Mouse (Mus musculus) adrenal gland, adult (tissue): ENCODE results near the gene Ap4b1.

Experiments
- DNase-seq, 2 experiments: peaks; one replicate each; pipeline ENCODE4 v3.0.0; 2022 to 2023; ENCODE audit warnings: low spot score in 1 of 2; ENCODE audit not compliant: inconsistent age in 2 of 2

The Ap4b1 gene

GRCm38 (mm10) chr3:103852565-103853299, 43.4 kb downstream of the Ap4b1 start:
- peak; percentile 18 to 74 for DNase-seq

GRCm38 (mm10) chr3:103853804-103854203, 44.5 kb downstream of the Ap4b1 start:
- DNase-seq = no peak

GRCm38 (mm10) chr3:103857036-103857805, 47.9 kb downstream of the Ap4b1 start:
- no peak for DNase-seq

DNA sequence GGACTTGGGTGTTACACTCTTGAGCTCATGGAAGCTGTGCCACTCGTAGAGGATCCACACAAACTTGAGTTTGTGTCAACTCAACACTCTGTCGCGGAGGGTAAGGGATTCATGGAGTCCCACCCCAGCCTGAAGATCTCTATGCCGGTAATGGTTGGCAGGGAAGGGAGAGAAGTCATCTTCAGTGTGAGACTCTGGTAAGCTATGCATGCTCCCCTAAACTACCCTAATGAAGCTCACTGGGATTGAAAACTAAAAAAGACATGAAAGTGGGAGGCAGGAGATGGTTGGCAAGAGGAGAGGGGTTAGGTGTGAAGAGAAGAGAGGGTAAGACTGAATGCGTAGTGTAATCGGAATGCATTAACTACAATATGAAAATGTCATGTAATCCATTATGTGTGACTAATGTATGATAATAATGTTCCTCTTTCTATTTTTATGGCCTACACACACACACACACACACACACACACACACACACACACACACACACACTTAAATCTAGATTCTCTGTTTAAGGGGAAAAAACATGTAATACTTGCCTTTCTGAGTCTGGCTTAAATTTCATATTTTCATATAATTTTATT, 48.8 kb downstream of the Ap4b1 start:
- no peak for DNase-seq

- peak; percentile 11 to 27 for DNase-seq
Measured at GRCm38 (mm10) chr3:103858881-103859801, 49.8 kb downstream of the Ap4b1 start, which contains the start of gene Ptpn22. Gene Ptpn22 (plus strand): TSS chr3:103859795.

GRCm38 (mm10) chr3:103859851-103860391, 50.6 kb downstream of the Ap4b1 start:
- peak; percentile 18 to 45 for DNase-seq

GRCm38 (mm10) chr3:103862721-103863220, 53.5 kb downstream of the Ap4b1 start:
- no peak for DNase-seq

DNA sequence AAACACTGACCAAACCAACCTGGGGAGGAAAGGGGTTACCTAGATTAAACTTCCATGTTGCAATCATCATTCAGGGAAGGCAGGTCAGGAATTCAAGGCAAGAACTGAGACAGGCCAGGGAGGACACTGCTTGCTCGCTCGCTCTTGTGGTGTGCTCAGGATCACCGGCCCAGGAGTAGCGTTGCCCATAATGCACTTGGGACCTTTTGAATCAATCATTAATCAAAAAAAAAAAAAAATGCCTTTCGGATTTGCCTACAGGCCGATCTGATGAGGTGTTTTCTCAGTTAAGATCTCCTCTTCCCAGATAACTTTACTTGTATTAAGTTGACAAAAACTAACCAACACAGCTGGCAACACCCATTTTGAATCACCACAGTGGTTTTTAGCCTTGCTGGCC, 54.9 kb downstream of the Ap4b1 start:
- no peak for DNase-seq

DNA sequence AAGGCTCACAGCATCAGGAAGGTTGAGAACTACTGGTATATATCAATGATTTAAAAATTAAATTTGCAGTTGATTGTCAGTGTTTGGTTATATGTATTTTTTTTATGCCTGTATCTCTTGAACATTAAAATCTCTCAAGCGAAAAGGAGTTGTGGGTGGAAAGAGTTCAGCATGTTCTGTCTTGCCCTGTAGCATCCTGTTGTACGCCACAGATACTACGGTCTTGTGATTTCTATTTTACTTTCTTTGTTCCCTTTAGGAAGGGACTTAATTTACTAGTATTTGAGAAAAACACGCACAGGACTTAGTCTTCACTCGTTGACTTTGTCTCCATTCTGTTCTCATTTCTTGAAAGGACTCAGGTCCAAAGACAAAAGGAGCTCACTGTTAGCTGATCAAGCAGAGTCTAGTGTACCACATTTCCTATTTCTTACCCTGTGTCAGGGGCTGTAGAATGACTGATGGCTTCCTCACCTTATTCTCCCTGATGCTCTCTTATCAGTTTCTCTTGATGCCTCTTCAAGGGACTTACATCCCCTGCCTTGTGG, 58.2 kb downstream of the Ap4b1 start:
- no peak for DNase-seq

DNA sequence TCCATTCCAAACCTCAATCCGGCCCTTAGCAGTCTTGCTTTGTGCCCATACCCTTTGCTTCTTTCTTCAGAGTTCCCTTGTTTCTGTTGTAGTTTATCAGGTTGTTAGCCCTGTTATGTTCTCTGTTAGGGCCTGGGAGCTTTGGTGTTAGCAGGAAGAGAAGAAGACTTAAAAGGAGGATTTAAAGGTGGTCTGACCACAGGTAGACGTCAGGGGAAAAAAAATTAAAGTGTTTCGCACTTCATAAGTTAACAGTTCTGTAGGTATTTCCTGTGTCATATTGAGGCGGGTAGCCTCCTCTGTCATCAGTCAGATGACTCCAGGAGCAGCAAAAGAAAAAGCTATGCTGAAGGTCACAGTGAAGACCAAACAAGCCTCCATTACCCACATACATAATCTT, 58.7 kb downstream of the Ap4b1 start:
- DNase-seq = no peak
